Mouse (Mus musculus) heart, postnatal 0 days (tissue): Measurements from ENCODE around the gene Tns3. TPM values are rescaled to one million over a fixed set of nuclear protein-coding genes. Genes with fewer than 3 reads are reported as not detected.

Experiments used
- ATAC-seq: fragments of 200-750 bp; cut with Nextera tagmentation; 2 replicates; pipeline ENCODE4 v1.8.0; 2017; ENCODE audit warnings: low read depth, moderate number of reproducible peaks, moderate library complexity; ENCODE audit not compliant: insufficient read depth
- DNase-seq: peaks from one replicate; pipeline ENCODE4 v3.0.0-alpha.2; 2016; ENCODE audit warnings: low spot score
- H3K27ac ChIP-seq: fragments of 300-500 bp; sonication (generic); 2 replicates; pipeline ENCODE4 v1.5.1; 2014; ENCODE audit warnings: low read depth, mild to moderate bottlenecking
- H3K27me3 ChIP-seq: fragments of 300-500 bp; sonication (generic); 2 replicates; pipeline ENCODE4 v1.6.1; 2014; ENCODE audit warnings: low read length, mixed read lengths; ENCODE audit not compliant: control insufficient read depth, insufficient read depth
- H3K36me3 ChIP-seq: fragments of 300-500 bp; sonication (generic); replicated peaks from 2 replicates; pipeline ENCODE4 v1.6.1; 2014; ENCODE audit warnings: low read length, mixed read lengths; ENCODE audit not compliant: control insufficient read depth, insufficient read depth
- H3K4me1 ChIP-seq: fragments of 300-500 bp; sonication (generic); 2 replicates; pipeline ENCODE4 v1.6.1; 2014; ENCODE audit warnings: antibody characterized with exemption; ENCODE audit not compliant: control insufficient read depth, insufficient read depth
- H3K4me2 ChIP-seq: fragments of 300-500 bp; sonication (generic); 2 replicates; pipeline ENCODE4 v1.6.1; 2014; ENCODE audit warnings: low read depth, mild to moderate bottlenecking, low read length, moderate library complexity
- H3K4me3 ChIP-seq: fragments of 300-500 bp; sonication (generic); 2 replicates; pipeline ENCODE4 v1.5.1; 2014; ENCODE audit warnings: low read depth, low read length
- H3K9ac ChIP-seq: fragments of 300-500 bp; sonication (generic); replicated peaks from 2 replicates; pipeline ENCODE4 v1.6.1; 2014; ENCODE audit warnings: low read depth, low read length, mixed read lengths
- H3K9me3 ChIP-seq: fragments of 300-500 bp; sonication (generic); replicated peaks from 2 replicates; pipeline ENCODE4 v1.6.1; 2016; ENCODE audit warnings: low read length; ENCODE audit not compliant: control insufficient read depth
- CTCF ChIP-seq: IDR thresholded peaks from 2 replicates; pipeline ENCODE4 v1.5.1; 2016; ENCODE audit warnings: antibody characterized with exemption, control low read depth, low read depth
- EP300 ChIP-seq: IDR thresholded peaks from 2 replicates; pipeline ENCODE4 v1.6.1; 2016; ENCODE audit warnings: antibody characterized with exemption, low read depth
- WGBS: fragments of 180-500 bp; shearing (Covaris S2); extraction: QIAGEN DNeasy Blood & Tissue Kit; methylation state at CpG from one replicate; pipeline ENCODE4 v1.1.7; 2014; 5-methylcytosine and 5-hydroxymethylcytosine counted together
- polyA plus RNA-seq: library from polyadenylated mRNA; unstranded; fragments of >200 nt; fragmentation: Nextera tagmentation; extraction: Ambion mirVana; gene quantifications from 2 replicates; pipeline ENCODE4 v1.2.1, GENCODE M21; 2015
- total RNA-seq: library from RNA; depleted of rRNA; stranded (reverse); fragments of >200 nt; gene quantifications from 2 replicates; pipeline ENCODE4 v1.2.3, GENCODE M21; 2014; ENCODE audit warnings: low replicate concordance

The Tns3 gene
- total and polyA plus RNA-seq, 2 experiments from 2014 or later: 7.6 to 31.7 TPM

- Histone ChIP-seq H3K4me2 (no peak overlapping the region), H3K9ac (no peak overlapping the region), H3K27ac (no peak overlapping the region), H3K9me3 (no peaks in the 10 kb centered on the region), H3K4me3 (no peak overlapping the region), H3K4me1 (peaks cover 13% of the 10 kb centered on the region; the same call in 1 of the 2 replicates), H3K27me3 (no peaks in the 10 kb centered on the region), H3K36me3 (no peaks in the 10 kb centered on the region)
- no peak for DNase-seq
- 63% methylated on average over 9 of the region's 9 CpGs for WGBS
- ATAC-seq: no peak
- TF ChIP-seq EP300 (no peak), CTCF (no peak)
Measured at GRCm38 (mm10) chr11:8558258-8558657, 106.1 kb downstream of the Tns3 start.

- no peak for DNase-seq
- H3K4me2 ChIP-seq: no peak overlapping the region
- WGBS: 38% methylated on average over 9 of the region's 9 CpGs
- peak; percentile 66 for ATAC-seq
- no peaks in the 10 kb centered on the region for H3K27me3 ChIP-seq
- H3K27ac ChIP-seq: no peak overlapping the region
- H3K9ac ChIP-seq: no peak overlapping the region
- no peaks in the 10 kb centered on the region for H3K9me3 ChIP-seq
- TF ChIP-seq CTCF: no peak
- TF ChIP-seq EP300: no peak
- H3K36me3 ChIP-seq: no peaks in the 10 kb centered on the region
- no peak overlapping the region for H3K4me3 ChIP-seq
- peaks cover 13% of the 10 kb centered on the region; the same call in 1 of the 2 replicates for H3K4me1 ChIP-seq
Measured at GRCm38 (mm10) chr11:8557006-8557405, 107.3 kb downstream of the Tns3 start.

- H3K4me3 ChIP-seq: no peak overlapping the region
- no peaks in the 10 kb centered on the region for H3K9me3 ChIP-seq
- TF ChIP-seq EP300: no peak
- no peak for TF ChIP-seq CTCF
Measured at GRCm38 (mm10) chr11:8551710-8552109, 112.6 kb downstream of the Tns3 start.

GRCm38 (mm10) chr11:8547661-8548060, 116.7 kb downstream of the Tns3 start:
- Histone ChIP-seq H3K9me3 (no peaks in the 10 kb centered on the region), H3K27me3 (no peaks in the 10 kb centered on the region), H3K4me3 (no peak overlapping the region), H3K9ac (no peak overlapping the region), H3K27ac (no peak overlapping the region), H3K36me3 (peaks cover 18% of the 10 kb centered on the region), H3K4me1 (no peaks in the 10 kb centered on the region), H3K4me2 (no peak overlapping the region)
- ATAC-seq (no peak), DNase-seq (no peak)
- TF ChIP-seq EP300: no peak
- no peak for TF ChIP-seq CTCF
- WGBS: 40% methylated on average over 5 of the region's 5 CpGs

More at GRCm38 (mm10) chr11:8551710-8552109, 112.6 kb downstream of the Tns3 start:
- 88% methylated on average over 5 of the region's 5 CpGs for WGBS
- no peaks in the 10 kb centered on the region for H3K4me1 ChIP-seq
- ATAC-seq (no peak), DNase-seq (no peak)
- H3K9ac ChIP-seq: no peak overlapping the region
- H3K4me2 ChIP-seq: no peak overlapping the region
- peaks cover 12% of the 10 kb centered on the region for H3K36me3 ChIP-seq
- no peak overlapping the region for H3K27ac ChIP-seq
- H3K27me3 ChIP-seq: no peaks in the 10 kb centered on the region

GRCm38 (mm10) chr11:8545798-8546197, 118.5 kb downstream of the Tns3 start:
- Histone ChIP-seq H3K4me2 (no peak overlapping the region), H3K4me3 (no peak overlapping the region), H3K9me3 (no peaks in the 10 kb centered on the region), H3K36me3 (peaks cover 18% of the 10 kb centered on the region), H3K27me3 (no peaks in the 10 kb centered on the region), H3K9ac (no peak overlapping the region), H3K27ac (no peak overlapping the region), H3K4me1 (no peaks in the 10 kb centered on the region)
- DNase-seq (no peak), ATAC-seq (no peak)
- 97% methylated on average over 1 of the region's 1 CpGs for WGBS
- TF ChIP-seq EP300: no peak
- TF ChIP-seq CTCF: peak; percentile 52

GRCm38 (mm10) chr11:8544355-8544754, 120.0 kb downstream of the Tns3 start:
- no peak overlapping the region for H3K4me2 ChIP-seq
- WGBS: 47% methylated on average over 6 of the region's 6 CpGs
- H3K9me3 ChIP-seq: no peaks in the 10 kb centered on the region
- no peak for DNase-seq
- H3K27me3 ChIP-seq: no peaks in the 10 kb centered on the region
- no peaks in the 10 kb centered on the region for H3K4me1 ChIP-seq
- H3K36me3 ChIP-seq: peaks cover 18% of the 10 kb centered on the region
- H3K4me3 ChIP-seq: no peak overlapping the region
- no peak for ATAC-seq
- no peak for TF ChIP-seq EP300
- no peak for TF ChIP-seq CTCF
- H3K9ac ChIP-seq: no peak overlapping the region
- no peak overlapping the region for H3K27ac ChIP-seq
